Mouse (Mus musculus) lung, adult 18-20 months (tissue): Measurements from ENCODE around the gene Vmn2r95.
"Not testable (repeated sequence)": the region's sequence is repeated elsewhere in the genome, so short reads cannot be mapped to it uniquely, and the experiment has no call there.

ENCODE experiments used
- DNase-seq, 2 experiments: peaks; one replicate each; pipeline ENCODE4 v3.0.0; 2022; ENCODE audit warnings: mixed read lengths in 2 of 2

The Vmn2r95 gene

GRCm38 (mm10) chr17:18423778-18424177 lies at the start of gene Vmn2r95:
Gene Vmn2r95, plus strand, starts transcription at chr17:18424078.
- no peak for DNase-seq

- DNase-seq, result no peak
Observed at GRCm38 (mm10) chr17:18455619-18456140, 31.8 kb downstream of the Vmn2r95 start.

- not testable (repeated sequence) for DNase-seq
Observed at GRCm38 (mm10) chr17:18458126-18458634, 34.3 kb downstream of the Vmn2r95 start.

GRCm38 (mm10) chr17:18462695-18463094 lies 38.8 kb downstream of the Vmn2r95 start:
- no peak for DNase-seq

GRCm38 (mm10) chr17:18479885-18480284 lies 56.0 kb downstream of the Vmn2r95 start:
- DNase-seq, result no peak
